Mouse (Mus musculus): Measurements from ENCODE around the gene Olfr574. TPM values are rescaled to one million over a fixed set of nuclear protein-coding genes. Genes with fewer than 3 reads are reported as not detected.

The Olfr574 gene
- polyA plus RNA-seq, 1 experiment: not detected

DNA sequence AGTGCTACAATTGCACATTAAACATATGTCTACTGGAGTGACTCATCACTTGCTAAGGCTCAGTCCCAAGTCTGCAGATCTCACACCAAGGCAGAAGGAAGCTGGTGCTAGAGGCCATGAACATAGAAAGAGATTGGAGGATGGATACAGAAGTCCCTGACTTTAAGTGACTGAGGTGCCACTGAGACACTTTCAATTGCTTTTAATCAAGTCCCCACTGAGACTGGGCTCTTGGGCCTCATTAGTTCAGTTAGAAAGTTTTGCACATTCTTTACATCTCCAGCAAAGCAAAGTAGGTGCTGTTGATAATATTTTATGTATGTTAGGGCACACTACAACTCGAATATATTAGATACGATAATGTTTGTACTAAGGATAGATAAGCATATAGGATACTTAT lies 27.6 kb downstream of the Olfr574 start, which contains the start of gene Olfr577:
Gene Olfr577 (minus strand): TSS at position 101 of the 400 bp plus-strand sequence.
- no peak for TF ChIP-seq POLR2A (IDR thresholded peaks at IDR 0.05; ENCODE audit: low read depth, low read length)
- no peak for TF ChIP-seq CTCF (IDR thresholded peaks at IDR 0.05; ENCODE audit: extremely low read depth, insufficient read depth, insufficient read length, insufficient replicate concordance)
- no peaks in the 10 kb centered on the region for H3K4me1 ChIP-seq (ENCODE audit: control insufficient read depth, insufficient read depth, insufficient read length)
- no peak for DNase-seq (ENCODE audit: low read depth in 1 of 2, low spot score in 2 of 2)
- H3K27me3 ChIP-seq (ENCODE audit: control insufficient read depth, insufficient read depth, low read length): no peaks in the 10 kb centered on the region
- WGBS: 83% methylated on average over 2 of the region's 2 CpGs
- H3K4me3 ChIP-seq (ENCODE audit: extremely low read depth, insufficient read depth, insufficient read length): no peak within 1 kb of the TSS
- H3K36me3 ChIP-seq (ENCODE audit: control insufficient read depth, insufficient read depth, low read length): no peaks in the 10 kb centered on the region
- no peak within 1 kb of the TSS for H3K27ac ChIP-seq (ENCODE audit: insufficient read depth, low read length)

DNA sequence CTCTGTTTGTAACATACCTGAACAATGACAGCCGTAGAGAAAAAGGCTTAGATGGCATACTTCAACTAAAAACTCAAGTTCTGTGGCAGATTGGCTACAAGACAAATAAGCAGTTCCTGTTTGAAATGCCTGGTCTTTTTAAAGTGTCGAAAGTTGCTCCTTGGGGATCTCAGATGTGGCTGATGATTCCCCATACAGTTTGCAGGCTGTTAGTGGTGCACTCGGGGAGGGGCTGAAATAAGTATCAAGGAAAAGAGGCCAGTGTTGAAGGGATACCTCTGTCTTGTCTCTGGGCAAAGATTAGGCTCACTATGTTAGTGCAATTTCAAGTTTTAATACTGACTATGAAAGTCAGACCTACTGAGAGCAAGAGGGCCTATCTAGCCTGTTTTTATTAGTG lies 41.0 kb downstream of the Olfr574 start, which contains the start of gene Olfr578:
Gene Olfr578 (minus strand): TSS at position 101 of the 400 bp plus-strand sequence.
- Histone ChIP-seq H3K4me1 (ENCODE audit: control insufficient read depth, insufficient read depth, insufficient read length) (no peaks in the 10 kb centered on the region), H3K36me3 (ENCODE audit: control insufficient read depth, insufficient read depth, low read length) (no peaks in the 10 kb centered on the region), H3K27me3 (ENCODE audit: control insufficient read depth, insufficient read depth, low read length) (no peaks in the 10 kb centered on the region), H3K4me3 (ENCODE audit: extremely low read depth, insufficient read depth, insufficient read length) (no peak within 1 kb of the TSS), H3K27ac (ENCODE audit: insufficient read depth, low read length) (no peak within 1 kb of the TSS)
- WGBS: 67% methylated on average over 3 of the region's 3 CpGs
- no peak for DNase-seq (ENCODE audit: low read depth in 1 of 2, low spot score in 2 of 2)
- TF ChIP-seq POLR2A (IDR thresholded peaks at IDR 0.05; ENCODE audit: low read depth, low read length) (no peak), CTCF (IDR thresholded peaks at IDR 0.05; ENCODE audit: extremely low read depth, insufficient read depth, insufficient read length, insufficient replicate concordance) (no peak)

Other genes starting within 250 kb of the Olfr574 start
- gene Olfr558, start 246.3 kb upstream of the Olfr574 start, polyA plus RNA-seq (2012; rRNA removed): 0.07 and 0.19 TPM in 2 replicates
- gene Olfr33, start 229.4 kb upstream of the Olfr574 start, polyA plus RNA-seq (2012; rRNA removed): not detected in 2 replicates
- not detected in 2 replicates for gene Olfr559, start 221.0 kb upstream of the Olfr574 start, polyA plus RNA-seq (2012; rRNA removed)
- not detected in 2 replicates for gene Olfr560, start 189.1 kb upstream of the Olfr574 start, polyA plus RNA-seq (2012; rRNA removed)
- gene Olfr78, start 189.0 kb upstream of the Olfr574 start, polyA plus RNA-seq (2012; rRNA removed): 0.12 and 0.26 TPM in 2 replicates
- not detected in 2 replicates for gene Olfr561, start 177.2 kb upstream of the Olfr574 start, polyA plus RNA-seq (2012; rRNA removed)
- not detected in 2 replicates for gene Olfr564, start 145.0 kb upstream of the Olfr574 start, polyA plus RNA-seq (2012; rRNA removed)
- not detected in 2 replicates for gene Olfr566, start 89.7 kb upstream of the Olfr574 start, polyA plus RNA-seq (2012; rRNA removed)
- gene Olfr568, start 71.3 kb upstream of the Olfr574 start, polyA plus RNA-seq (2012; rRNA removed): not detected in 2 replicates
- not detected in 2 replicates for gene Olfr569, start 57.6 kb upstream of the Olfr574 start, polyA plus RNA-seq (2012; rRNA removed)
- gene Olfr570, start 53.9 kb upstream of the Olfr574 start, polyA plus RNA-seq (2012; rRNA removed): not detected in 2 replicates
- gene Olfr571, start 30.9 kb upstream of the Olfr574 start, polyA plus RNA-seq (2012; rRNA removed): not detected in 2 replicates
- not detected in 2 replicates for gene Olfr572, start 24.1 kb upstream of the Olfr574 start, polyA plus RNA-seq (2012; rRNA removed)
- gene Olfr573-ps1, start 5.9 kb upstream of the Olfr574 start, polyA plus RNA-seq (2012; rRNA removed): not detected in 2 replicates
- not detected in 2 replicates for gene Olfr575, start 10.3 kb downstream of the Olfr574 start, polyA plus RNA-seq (2012; rRNA removed)
- gene Olfr576, start 14.2 kb downstream of the Olfr574 start, polyA plus RNA-seq (2012; rRNA removed): not detected in 2 replicates
- not detected in 2 replicates for gene Olfr577, start 27.5 kb downstream of the Olfr574 start, polyA plus RNA-seq (2012; rRNA removed)
- gene Olfr578, start 40.9 kb downstream of the Olfr574 start, polyA plus RNA-seq (2012; rRNA removed): not detected in 2 replicates
- gene Olfr582, start 89.6 kb downstream of the Olfr574 start, polyA plus RNA-seq (2012; rRNA removed): not detected in 2 replicates
- not detected in 2 replicates for gene Olfr583, start 102.8 kb downstream of the Olfr574 start, polyA plus RNA-seq (2012; rRNA removed)
- not detected in 2 replicates for gene Olfr584, start 133.4 kb downstream of the Olfr574 start, polyA plus RNA-seq (2012; rRNA removed)
- gene Olfr585, start 149.3 kb downstream of the Olfr574 start, polyA plus RNA-seq (2012; rRNA removed): not detected in 2 replicates
- gene Olfr586, start 177.2 kb downstream of the Olfr574 start, polyA plus RNA-seq (2012; rRNA removed): not detected in 2 replicates
- not detected in 2 replicates for gene Olfr588-ps1, start 192.4 kb downstream of the Olfr574 start, polyA plus RNA-seq (2012; rRNA removed)
- gene Olfr589, start 207.9 kb downstream of the Olfr574 start, polyA plus RNA-seq (2012; rRNA removed): not detected in 2 replicates
- gene Olfr591, start 229.9 kb downstream of the Olfr574 start, polyA plus RNA-seq (2012; rRNA removed): not detected in 2 replicates
- gene Olfr592, start 236.3 kb downstream of the Olfr574 start, polyA plus RNA-seq (2012; rRNA removed): not detected in 2 replicates

Measured in spleen, adult 2 months (tissue).